Mouse (Mus musculus) heart, adult 8-10 months (tissue): ENCODE results near the gene Vmn2r44. TPM values are rescaled to one million over a fixed set of nuclear protein-coding genes. Genes with fewer than 3 reads are reported as not detected.
"Not testable (repeated sequence)": the region's sequence is repeated elsewhere in the genome, so short reads cannot be mapped to it uniquely, and the experiment has no call there.

Source experiments
- DNase-seq: peaks from one replicate; pipeline ENCODE4 v3.0.0; 2022; ENCODE audit warnings: low spot score
- total RNA-seq, 4 experiments: library from RNA; stranded (reverse); gene quantifications; 2 replicates each; pipeline ENCODE4 v1.2.4; 2022

The Vmn2r44 gene
- not detected for total RNA-seq

DNA sequence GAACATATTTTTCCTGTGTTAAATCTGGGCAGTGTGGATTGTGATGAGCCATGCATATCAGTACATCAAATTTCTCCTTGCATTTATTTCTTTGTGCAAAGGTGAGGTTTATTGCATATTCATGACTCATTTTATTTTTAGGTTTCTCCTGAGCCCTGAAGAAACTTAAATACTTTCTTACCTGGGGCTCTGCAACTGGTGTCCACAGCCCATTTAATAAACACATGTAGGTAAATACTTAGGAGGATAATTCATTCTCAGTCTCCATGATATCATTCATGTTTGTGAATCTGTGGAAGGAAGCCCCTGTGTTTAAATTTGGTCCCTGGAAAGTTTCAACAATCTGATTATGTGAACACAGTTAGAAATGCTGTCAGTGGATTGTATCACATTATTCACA is at the start of gene Vmn2r44:
Gene Vmn2r44 (minus strand): TSS at position 101 of the 400 bp plus-strand sequence.
- DNase-seq: not testable (repeated sequence)

DNA sequence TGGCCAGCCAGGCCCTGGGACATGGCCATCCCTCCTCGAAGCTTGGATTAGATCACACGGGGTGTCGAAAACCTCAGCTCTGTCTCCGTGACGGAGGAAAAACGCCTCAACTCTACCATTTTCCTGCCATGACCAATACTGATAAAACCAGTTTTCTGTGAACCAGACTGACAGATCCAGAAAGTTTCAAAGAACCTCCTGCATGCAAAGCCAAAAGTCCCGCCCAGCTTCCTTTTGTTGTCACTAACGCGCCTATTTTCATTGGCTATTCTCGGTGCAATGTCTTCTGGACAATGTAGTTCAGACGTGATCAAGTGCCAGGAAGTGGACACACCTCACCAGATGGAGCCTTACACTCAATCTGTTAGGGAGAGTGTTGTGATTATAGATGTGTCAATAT is 25.3 kb downstream of the Vmn2r44 start:
- DNase-seq: peak; percentile 3

Other genes starting within 250 kb of the Vmn2r44 start
- gene Vmn2r41, start 221.7 kb downstream of the Vmn2r44 start, total RNA-seq: not detected
- not detected for gene Vmn2r42, start 183.0 kb downstream of the Vmn2r44 start, total RNA-seq
- gene Vmn2r43, start 122.7 kb downstream of the Vmn2r44 start, total RNA-seq: not detected
- not detected for gene Vmn2r45, start 105.7 kb upstream of the Vmn2r44 start, total RNA-seq